Mouse (Mus musculus) neural tube, embryonic 14.5 days (tissue): ENCODE results near the gene Bag6. TPM values are rescaled to one million over a fixed set of nuclear protein-coding genes. Genes with fewer than 3 reads are reported as not detected.

ENCODE experiments used
- ATAC-seq: fragments of 200-750 bp; cut with Nextera tagmentation; 2 replicates; pipeline ENCODE4 v1.8.0; 2017; ENCODE audit warnings: low read depth, mild to moderate bottlenecking, moderate TSS enrichment, moderate library complexity
- H3K27ac ChIP-seq: fragments of 300-500 bp; sonication (generic); 2 replicates; pipeline ENCODE4 v1.5.1; 2014; ENCODE audit warnings: low read depth, mild to moderate bottlenecking, control low read depth, low read length, moderate library complexity, mixed read lengths
- H3K27me3 ChIP-seq: fragments of 300-500 bp; sonication (generic); 2 replicates; pipeline ENCODE4 v1.6.1; 2014; ENCODE audit warnings: low read length; ENCODE audit not compliant: control insufficient read depth, insufficient read depth
- H3K36me3 ChIP-seq: fragments of 300-500 bp; sonication (generic); 2 replicates; pipeline ENCODE4 v1.6.1; 2014; ENCODE audit warnings: low read length, mixed read lengths; ENCODE audit not compliant: control insufficient read depth, insufficient read depth
- H3K4me1 ChIP-seq: fragments of 300-500 bp; sonication (generic); 2 replicates; pipeline ENCODE4 v1.6.1; 2014; ENCODE audit warnings: low read length; ENCODE audit not compliant: control insufficient read depth, insufficient read depth
- H3K4me2 ChIP-seq: fragments of 300-500 bp; sonication (generic); 2 replicates; pipeline ENCODE4 v1.6.1; 2014; ENCODE audit warnings: mild to moderate bottlenecking, low read depth, low read length, control low read depth
- H3K4me3 ChIP-seq: fragments of 300-500 bp; sonication (generic); 2 replicates; pipeline ENCODE4 v1.5.1; 2014; ENCODE audit warnings: low read depth, low read length, control low read depth, mixed read lengths
- H3K9ac ChIP-seq: fragments of 300-500 bp; sonication (generic); replicated peaks from 2 replicates; pipeline ENCODE4 v1.6.1; 2014; ENCODE audit warnings: low read depth, mild to moderate bottlenecking, control low read depth, low read length, mixed read lengths
- H3K9me3 ChIP-seq: fragments of 300-500 bp; sonication (generic); 2 replicates; pipeline ENCODE4 v1.6.1; 2016; ENCODE audit warnings: low read length; ENCODE audit not compliant: control insufficient read depth
- WGBS: fragments of 180-500 bp; shearing (Covaris S2); extraction: QIAGEN DNeasy Blood & Tissue Kit; methylation state at CpG from one replicate; pipeline ENCODE4 v1.1.7; 2014; 5-methylcytosine and 5-hydroxymethylcytosine counted together
- polyA plus RNA-seq: library from polyadenylated mRNA; unstranded; fragments of >200 nt; fragmentation: Nextera tagmentation; extraction: Ambion mirVana; gene quantifications from 2 replicates; pipeline ENCODE4 v1.2.1, GENCODE M21; 2014

The Bag6 gene
- 88.3 and 102 TPM in 2 replicates for polyA plus RNA-seq

DNA sequence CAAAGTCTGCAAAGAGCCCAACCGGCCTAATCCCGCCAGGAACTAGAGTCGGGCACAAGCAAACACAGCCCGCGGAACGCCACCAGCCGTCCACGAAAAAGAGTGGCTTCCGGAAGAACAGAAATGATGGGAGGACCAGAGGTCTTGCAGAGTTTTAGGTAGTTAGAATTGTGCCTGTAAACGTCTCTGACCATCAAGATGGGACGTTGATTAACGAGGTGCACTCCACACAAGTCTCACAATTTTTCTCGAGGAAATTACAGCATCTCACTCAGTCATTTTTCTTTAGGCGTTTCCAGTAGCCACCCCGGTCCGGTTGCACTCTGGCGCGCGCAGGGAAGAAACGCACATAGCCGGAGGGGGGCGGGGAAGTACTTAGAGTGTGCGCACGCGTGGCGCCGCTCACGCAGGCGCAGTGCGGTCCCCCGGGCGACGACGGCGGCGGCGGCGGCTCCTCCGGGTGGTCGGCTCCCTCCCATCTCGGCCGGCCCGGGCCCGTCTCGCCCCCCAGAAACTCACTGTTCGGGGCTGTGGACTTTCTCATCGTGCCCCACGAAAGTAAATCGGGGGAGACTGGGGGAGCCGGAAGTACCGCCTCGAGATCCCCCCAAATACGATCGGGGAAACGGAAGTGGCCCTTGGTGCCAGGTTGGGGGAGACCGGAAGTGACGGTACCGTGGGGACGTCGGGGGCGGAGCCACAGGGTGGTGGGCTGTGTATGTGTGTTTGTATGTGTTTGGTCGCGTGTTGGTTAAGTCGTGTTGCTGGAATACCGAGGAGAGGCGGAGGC is at the start of gene Bag6:
TSS of gene Bag6 (plus strand) at position 378 of the 790 bp plus-strand sequence.
- ATAC-seq, result peak; percentile 95
- H3K9ac ChIP-seq, result peak within 1 kb of the TSS; percentile 56
- whole genome bisulfite sequencing, result under 1% methylated on average over 66 of the region's 66 CpGs

DNA sequence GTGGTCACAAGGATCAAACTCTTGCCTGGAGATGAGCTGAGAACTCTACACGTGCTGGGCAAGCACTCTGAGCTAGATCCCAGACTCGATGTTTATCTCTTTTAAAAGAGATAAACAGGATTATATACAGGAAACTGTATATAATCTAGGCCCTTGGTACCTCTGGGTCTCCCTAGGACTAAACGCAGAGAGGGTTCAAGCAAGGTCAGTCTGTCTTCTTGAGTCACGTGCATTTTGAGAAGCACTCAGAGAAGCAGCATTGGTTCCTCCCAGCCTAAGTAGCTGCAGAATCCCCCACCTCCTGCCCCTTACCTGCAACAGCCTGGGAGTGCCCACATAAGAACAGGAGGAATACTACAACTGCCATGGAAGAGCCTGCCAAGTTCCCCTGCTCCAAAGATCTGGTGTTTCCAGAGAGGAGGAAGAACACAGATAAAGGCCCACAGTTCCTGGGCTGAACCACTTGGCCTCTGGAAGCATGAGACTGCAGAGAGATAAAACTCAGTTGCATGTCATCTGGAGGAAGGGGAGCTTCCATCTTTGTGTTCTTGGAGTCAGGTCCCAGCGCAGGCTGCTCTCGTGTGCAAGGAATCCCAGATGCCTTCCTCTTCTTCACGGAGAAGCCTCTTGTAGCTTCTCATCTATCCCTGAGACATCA is 49.6 kb upstream of the Bag6 start, which contains the start of gene Ly6g6f:
TSS of gene Ly6g6f (minus strand) at position 403 of the 658 bp plus-strand sequence.
- 82% methylated on average over 7 of the region's 7 CpGs for WGBS
- Histone ChIP-seq H3K4me3 (no peak within 1 kb of the TSS), H3K4me2 (no peak within 1 kb of the TSS), H3K36me3 (no peaks in the 10 kb centered on the region), H3K27me3 (no peaks in the 10 kb centered on the region), H3K4me1 (peaks cover 5% of the 10 kb centered on the region), H3K9ac (no peak within 1 kb of the TSS), H3K9me3 (no peaks in the 10 kb centered on the region), H3K27ac (no peak within 1 kb of the TSS)
- ATAC-seq, result no peak

More for the DNA sequence above, at the start of gene Bag6:
- H3K9me3 ChIP-seq, result no peaks in the 10 kb centered on the region
- peaks cover 14% of the 10 kb centered on the region for H3K4me1 ChIP-seq
- no peaks in the 10 kb centered on the region for H3K27me3 ChIP-seq
- H3K36me3 ChIP-seq, result peaks cover 18% of the 10 kb centered on the region
- peak within 1 kb of the TSS; percentile 79 for H3K4me2 ChIP-seq
- H3K4me3 ChIP-seq, result peak within 1 kb of the TSS; percentile 49
- H3K27ac ChIP-seq, result peak within 1 kb of the TSS; percentile 93

DNA sequence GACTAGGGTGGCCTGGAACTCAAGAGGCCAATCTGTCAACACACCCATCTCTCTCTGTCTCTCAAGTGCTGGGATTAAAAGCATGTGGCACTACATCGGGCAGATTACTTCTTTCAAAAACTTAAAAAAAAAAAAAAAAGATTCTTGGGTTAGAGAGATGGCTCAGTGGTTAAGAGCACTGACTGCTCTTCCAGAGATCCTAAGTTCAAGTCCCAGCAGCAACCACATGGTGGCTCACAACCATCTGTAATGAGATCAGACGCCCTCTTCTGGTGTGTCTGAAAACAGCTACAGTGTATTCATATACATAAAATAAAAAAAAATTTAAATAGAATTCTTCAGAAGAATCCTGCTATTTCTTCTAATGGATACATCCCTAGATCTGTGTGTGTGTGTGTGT is 46.8 kb upstream of the Bag6 start:
- H3K27me3 ChIP-seq, result no peaks in the 10 kb centered on the region
- H3K36me3 ChIP-seq, result no peaks in the 10 kb centered on the region; the same call in 1 of the 2 replicates
- H3K27ac ChIP-seq, result no peak overlapping the region
- no peak overlapping the region for H3K9ac ChIP-seq
- peaks cover 11% of the 10 kb centered on the region for H3K4me1 ChIP-seq
- no peak for ATAC-seq
- H3K4me2 ChIP-seq, result no peak overlapping the region
- WGBS, result 54% methylated on average over 2 of the region's 2 CpGs
- H3K4me3 ChIP-seq, result no peak overlapping the region
- H3K9me3 ChIP-seq, result no peaks in the 10 kb centered on the region

DNA sequence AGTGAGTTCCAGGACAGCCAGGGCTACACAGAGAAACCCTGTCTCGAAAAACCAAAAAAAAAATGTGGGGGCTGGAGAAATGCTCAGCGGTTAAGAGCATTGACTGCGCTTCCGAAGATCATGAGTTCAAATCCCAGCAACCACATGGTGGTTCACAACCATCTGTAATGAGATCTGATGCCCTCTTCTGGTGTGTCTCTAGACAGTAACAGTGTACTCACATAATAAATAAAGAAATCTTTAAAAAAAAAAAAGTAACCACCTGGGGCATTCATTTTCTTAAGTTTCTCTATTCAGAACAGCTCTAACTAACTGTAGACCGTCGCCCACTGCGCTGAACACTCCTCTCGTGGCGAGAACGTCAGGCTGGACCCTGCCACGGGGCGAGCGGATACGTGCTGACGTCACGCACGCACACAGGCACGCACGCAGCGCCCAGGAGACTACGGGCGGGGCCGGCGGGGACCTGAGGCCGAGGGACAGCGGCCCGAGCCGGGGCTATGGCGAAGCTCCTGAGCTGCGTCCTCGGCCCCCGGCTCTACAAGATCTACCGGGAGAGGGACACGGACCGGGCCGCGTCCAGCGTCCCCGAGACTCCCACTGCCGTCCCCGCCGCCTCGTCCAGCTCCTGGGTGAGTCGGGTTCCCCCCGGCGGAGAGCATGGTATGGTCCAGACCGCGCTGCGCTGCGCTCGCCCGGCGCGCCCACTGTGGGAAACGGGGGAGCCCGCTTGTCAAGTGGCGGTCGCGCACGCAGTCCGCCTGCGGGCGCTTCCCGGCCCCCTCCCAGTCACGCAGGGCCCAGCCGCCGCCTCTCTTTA is 45.9 kb upstream of the Bag6 start, which contains the start of gene Abhd16a:
TSS of gene Abhd16a (plus strand) at position 439 of the 820 bp plus-strand sequence.
- Histone ChIP-seq H3K27me3 (no peaks in the 10 kb centered on the region), H3K9me3 (no peaks in the 10 kb centered on the region), H3K4me3 (peak within 1 kb of the TSS; percentile 52), H3K36me3 (peaks cover under 1% of the 10 kb centered on the region; the same call in 1 of the 2 replicates), H3K4me2 (peak within 1 kb of the TSS; percentile 54), H3K4me1 (peaks cover 11% of the 10 kb centered on the region), H3K9ac (peak within 1 kb of the TSS; percentile 81), H3K27ac (peak within 1 kb of the TSS; percentile 97)
- 4% methylated on average over 63 of the region's 67 CpGs for WGBS
- ATAC-seq, result peak; percentile 98

DNA sequence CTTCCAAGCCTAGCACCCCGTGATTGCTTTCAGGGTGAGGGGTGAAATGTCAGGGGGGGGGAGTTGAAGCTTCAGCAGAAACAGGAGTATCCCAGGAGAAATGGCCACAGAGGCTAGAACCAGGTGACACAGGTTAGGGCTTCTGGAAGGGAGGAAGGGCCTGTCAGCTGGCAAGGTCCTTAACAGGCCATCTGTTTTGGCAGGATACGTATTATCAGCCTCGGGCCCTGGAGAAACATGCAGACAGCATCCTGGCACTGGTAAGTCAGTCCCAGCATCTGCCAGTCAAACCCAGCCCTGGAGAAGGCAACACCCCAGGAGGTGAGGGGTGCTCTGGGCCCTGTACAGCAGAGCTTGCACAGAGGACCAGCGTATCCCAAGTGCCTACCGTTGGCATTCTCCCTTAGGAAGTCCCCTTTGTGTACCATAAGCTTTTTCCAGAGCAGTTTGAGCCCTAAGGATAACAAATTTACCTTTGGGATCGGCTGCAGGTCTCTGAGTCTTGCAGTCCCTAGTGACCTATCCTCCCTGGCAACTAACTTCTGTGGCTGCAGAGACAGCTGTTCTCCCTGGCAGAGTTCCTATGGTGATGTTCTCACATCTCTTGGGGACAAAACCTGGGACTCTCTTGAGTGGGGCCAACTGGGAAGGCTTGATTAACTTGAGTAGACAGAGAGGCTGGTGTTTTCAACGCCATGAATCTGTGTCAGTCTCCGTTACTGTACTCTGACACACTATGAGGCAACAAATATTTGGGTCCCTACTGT is 44.6 kb upstream of the Bag6 start:
- Histone ChIP-seq H3K9me3 (no peaks in the 10 kb centered on the region), H3K4me1 (peaks cover 11% of the 10 kb centered on the region), H3K9ac (peak overlapping the region; percentile 81), H3K36me3 (peaks cover 14% of the 10 kb centered on the region), H3K27ac (peak overlapping the region; percentile 97), H3K27me3 (no peaks in the 10 kb centered on the region), H3K4me2 (peak overlapping the region; percentile 54), H3K4me3 (peak overlapping the region; percentile 52)
- no peak for ATAC-seq
- whole genome bisulfite sequencing, result 54% methylated on average over 8 of the region's 8 CpGs

DNA sequence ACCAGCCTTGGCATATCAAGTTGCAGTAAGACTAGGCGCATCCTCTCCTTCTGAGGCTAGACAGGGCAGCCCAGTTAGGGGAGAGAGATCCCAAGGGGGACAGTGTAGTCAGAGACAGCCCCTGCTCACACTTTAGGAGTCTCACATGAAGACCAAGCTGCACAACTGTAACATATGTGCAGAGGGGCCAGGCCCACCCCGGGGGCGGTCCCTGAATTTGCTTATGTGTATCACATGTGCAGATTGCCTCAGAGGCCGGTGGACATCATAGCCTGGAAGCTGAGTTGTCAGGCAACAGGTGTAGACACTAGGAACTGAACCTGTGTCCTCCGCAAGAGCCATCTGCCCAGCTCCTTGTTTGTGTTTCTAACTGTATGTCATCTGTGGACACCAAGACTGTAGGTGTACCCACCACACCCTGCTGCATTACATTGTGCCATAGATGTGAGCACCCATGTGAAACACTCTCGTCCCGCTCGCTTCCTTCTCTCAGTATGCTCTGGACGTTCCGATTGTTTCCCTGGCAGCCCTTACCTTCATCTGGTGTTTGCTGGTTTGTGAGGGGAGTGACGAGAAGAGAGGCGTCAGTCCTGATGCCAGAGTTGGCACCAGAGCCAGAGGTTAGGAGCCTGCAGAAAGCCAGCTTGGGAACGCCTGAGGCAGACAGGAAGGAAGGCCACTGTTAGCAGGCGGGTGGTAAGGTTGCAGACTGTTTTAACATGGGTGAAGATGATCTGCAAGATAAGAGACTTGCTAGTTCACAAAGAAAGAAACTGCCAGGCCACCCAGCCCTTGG is 42.4 kb upstream of the Bag6 start:
- WGBS, result 91% methylated on average over 14 of the region's 14 CpGs
- Histone ChIP-seq H3K27me3 (no peaks in the 10 kb centered on the region), H3K27ac (no peak overlapping the region), H3K9ac (no peak overlapping the region), H3K9me3 (no peaks in the 10 kb centered on the region), H3K36me3 (peaks cover 24% of the 10 kb centered on the region), H3K4me3 (no peak overlapping the region), H3K4me1 (peaks cover 11% of the 10 kb centered on the region), H3K4me2 (no peak overlapping the region)
- ATAC-seq, result no peak

DNA sequence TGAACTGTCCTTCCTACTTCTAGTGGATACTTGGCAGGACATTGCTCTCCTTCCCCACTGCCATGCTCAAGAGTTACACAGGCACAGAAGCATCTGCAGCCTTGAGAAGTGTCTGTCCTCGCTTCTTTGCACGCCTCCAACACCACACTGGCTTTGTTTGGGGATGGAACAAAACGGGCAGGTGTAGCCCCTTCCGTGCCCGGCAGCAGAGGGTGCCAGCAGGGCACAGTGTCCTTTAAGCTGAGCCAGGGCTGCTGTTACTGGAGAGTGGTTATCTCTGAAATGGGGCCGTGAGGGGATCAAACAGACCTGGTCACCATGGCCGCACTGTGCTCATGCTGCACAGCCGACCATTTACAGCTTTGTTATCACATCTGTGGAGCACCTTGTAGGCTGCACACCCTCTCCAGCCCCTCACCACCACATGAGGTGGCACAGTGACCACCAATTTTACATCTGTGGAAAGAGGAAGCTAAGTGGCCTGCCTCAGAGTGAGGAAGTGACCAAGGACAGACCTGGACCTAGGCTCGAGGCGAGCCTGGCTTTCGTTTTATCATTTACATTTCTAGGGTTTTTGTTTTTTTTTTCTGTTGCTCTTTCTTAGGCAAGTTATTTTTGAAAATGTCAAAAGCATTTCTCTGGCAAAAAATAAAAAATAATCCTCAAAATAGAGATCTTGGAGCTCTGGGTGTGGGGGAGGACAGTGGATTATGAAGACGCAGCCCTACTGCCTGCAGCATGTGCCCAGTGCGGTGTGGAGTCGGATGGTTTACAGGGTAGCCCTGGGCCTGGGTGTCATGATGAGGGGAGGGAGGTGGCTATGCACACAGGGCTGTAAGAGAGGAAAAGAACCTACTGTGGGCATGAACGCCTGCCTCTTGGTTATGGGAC is 40.3 kb upstream of the Bag6 start:
- Histone ChIP-seq H3K9me3 (no peaks in the 10 kb centered on the region), H3K27ac (no peak overlapping the region), H3K36me3 (peaks cover 44% of the 10 kb centered on the region), H3K4me3 (no peak overlapping the region), H3K9ac (no peak overlapping the region), H3K4me1 (peaks cover 11% of the 10 kb centered on the region), H3K27me3 (no peaks in the 10 kb centered on the region), H3K4me2 (no peak overlapping the region)
- no peak for ATAC-seq
- 90% methylated on average over 15 of the region's 15 CpGs for WGBS
